Mouse (Mus musculus) cerebellum, adult 9-11 months (tissue): Measurements from ENCODE around the gene Sipa1.
A peak's percentile ranks its signal among the peaks of the same experiment; 100 is the strongest.

Experiments used
- DNase-seq: peaks from one replicate; pipeline ENCODE4 v3.0.0; 2022

Sipa1 gene

DNA sequence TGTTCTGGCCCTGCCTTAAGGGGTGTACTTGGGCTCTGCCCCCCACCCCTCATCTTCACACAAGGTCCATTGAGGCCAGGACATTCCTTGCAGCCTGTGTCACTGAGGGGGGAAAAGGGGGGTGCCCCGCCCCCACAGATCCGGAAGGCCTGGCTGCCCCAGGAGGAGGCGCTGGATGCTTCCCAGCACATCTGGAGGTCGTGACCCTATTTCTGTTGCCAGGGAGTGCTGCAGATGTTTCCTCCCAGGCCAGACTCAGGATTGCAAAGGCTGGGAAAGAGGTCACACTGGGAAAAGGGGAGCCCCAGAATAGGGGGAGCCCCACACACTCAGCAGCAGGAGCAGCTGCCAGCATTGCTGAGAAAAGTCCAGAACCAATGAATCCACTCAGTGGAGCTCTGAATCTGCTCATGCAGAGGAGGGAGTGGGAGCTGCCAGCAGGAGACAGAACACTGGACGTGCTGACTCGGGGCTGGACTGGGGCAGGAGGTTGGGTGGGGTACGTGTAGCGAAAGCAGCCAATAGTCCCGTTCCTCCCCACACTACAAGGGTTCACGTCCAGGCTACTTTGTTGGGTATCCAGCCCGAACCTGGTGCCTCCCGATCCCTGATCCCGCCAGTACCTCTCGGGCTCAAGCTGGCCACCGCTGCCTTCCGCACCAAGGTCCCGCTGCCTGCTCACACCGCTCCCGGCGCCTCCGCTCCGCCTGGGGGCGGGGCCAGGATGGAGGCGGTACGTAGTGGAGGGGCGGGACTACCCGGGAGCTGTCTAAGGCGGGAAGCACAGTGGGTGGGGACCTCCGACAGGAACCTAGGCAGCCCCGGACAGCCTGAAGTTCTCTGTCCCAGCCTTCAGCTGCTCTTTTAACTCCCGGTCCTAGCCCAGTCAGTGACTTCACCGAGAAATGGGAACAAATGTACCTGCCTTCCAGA is at the start of gene Sipa1:
Gene Sipa1 (minus strand): TSS at position 727 of the 933 bp plus-strand sequence.
- peak; percentile 64 for DNase-seq

DNA sequence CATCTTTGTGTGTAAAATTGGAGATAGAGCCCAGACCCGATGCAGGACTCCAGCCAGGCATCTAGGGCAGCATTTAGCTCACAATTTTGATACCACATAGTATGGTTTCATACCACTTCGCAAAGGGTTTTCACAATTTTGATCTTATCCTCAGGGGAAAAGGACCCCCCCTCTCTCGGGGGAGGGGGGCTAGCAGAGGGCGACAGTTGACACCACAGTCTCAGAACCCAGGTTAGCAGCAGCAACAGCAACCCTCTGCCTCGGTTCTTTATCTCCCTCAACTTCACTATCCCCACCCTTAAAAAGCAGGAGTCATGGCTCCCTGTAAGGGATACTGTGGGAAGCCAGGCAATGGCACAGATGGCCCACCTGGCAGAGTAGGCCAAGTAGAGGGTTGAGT is 49.7 kb upstream of the Sipa1 start:
- no peak for DNase-seq

DNA sequence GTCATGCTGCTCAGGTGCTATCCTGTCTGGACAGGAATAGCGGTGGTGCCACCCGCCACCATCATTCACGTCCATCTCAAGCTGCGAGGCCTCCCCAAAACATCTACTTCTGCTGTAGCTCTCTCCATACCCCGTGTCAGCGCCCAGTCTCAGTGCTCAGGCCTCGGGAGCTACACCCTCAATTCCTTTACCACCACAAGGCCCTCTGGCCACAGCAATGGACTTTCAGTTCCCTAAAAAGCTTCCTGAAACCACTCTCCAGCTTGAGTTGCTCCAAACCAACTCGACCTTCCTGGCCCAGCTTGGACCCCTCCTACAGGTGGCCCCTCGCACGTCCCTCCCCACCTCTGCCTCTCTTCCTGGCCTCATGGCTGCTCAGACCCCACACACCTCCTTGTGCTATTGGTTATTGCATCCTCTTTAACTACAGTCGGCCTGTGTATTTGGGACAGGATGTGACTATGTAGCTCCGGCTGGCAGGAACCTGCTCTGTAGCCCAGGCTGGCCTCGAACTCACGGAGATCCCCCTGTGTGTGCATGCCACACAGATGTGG is 48.5 kb upstream of the Sipa1 start:
- DNase-seq = no peak

DNA sequence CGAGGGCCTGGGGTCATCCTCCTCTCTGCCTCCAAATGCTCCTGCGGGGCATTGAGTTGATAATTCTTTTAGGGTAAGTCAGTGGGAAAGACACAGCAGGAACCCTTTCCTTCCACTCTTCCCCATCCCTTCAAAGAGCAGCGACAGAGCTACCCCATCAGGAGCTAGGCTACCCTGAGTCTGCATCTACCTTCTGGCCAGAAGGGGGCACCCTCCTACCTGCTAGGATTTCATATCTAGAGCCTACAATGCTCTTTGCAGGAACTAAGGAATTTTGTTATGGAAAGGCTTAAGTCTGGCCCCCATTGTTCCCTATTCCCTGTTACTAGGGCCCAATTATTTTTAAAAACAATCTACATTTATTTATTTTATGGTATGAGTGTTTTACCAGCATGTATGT is 47.7 kb upstream of the Sipa1 start:
- DNase-seq = peak; percentile 74

DNA sequence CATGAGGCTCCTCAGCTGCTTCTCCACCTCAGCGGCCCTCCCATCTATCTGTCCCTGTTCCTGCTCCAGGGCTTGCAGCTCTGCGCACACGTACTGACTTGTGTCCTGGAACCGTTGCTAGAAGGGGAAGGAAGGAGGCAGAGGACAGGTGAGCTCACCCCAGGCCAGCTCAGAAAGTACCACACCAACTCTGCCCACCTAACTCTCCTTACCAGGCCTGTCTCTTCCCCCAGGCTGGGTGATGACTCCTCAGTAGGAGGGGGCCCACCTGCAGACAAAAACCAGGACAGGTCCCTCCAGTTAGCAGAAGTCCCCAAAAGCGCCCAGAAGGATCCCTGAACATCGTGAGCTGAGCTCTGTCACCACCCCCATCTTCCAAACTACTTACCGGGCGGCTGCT is 47.1 kb upstream of the Sipa1 start:
- no peak for DNase-seq

DNA sequence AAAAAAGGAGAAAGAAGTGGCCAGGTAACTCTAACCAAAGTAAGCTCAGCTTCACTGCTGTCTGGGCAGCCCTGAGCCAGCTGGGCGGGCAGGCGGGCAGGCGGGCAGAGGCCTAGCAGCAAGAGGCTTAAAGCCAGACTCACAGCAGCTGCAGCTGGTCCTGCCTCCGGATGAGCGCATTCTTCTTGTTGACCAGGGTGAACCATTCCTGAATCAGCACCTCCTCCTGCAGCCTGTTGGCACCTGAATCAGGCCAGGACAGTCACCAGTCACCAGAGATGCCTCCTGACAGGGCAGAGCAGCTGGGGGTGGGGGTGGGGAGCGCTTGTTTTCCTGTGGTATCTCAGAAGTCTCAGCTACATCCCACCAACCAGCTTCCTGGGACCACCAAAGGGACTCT is 46.6 kb upstream of the Sipa1 start:
- DNase-seq = no peak

DNA sequence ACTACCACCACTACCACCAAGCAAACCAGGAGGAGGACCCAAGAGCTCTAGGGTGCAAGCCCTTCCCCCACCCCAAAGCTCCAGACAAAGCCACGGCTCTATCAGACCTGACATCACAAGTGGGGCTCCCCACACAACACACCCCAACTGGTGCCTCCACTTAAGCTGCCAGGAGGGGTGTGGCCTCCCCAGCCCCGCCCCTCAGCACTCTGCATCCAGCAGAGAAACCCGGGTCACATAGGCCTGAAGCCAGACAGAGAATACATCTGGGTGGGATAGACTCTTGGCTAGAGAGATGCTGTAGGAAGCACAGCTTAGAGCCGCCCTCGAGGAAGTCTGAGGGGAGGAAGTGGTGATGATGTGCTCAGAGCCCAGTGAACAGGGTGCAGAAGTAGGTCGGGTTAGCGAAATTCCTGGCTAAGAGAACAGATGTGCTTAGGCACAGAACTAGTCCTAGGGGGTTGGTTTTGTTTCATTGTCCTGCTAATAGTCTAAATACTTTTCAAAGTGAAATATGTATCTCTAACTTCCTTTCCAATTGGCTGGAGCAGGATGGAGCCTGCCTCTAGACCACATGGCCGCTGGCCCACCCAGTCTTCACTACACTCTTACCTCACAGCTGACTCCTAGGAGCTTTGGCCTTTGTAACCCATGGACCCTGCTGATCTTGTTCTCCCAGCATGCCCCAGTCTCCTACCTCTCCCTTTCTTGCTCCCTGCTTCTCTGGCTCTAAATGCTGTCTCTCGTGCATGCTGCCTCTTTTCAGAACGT is 41.5 kb upstream of the Sipa1 start:
- DNase-seq = no peak

DNA sequence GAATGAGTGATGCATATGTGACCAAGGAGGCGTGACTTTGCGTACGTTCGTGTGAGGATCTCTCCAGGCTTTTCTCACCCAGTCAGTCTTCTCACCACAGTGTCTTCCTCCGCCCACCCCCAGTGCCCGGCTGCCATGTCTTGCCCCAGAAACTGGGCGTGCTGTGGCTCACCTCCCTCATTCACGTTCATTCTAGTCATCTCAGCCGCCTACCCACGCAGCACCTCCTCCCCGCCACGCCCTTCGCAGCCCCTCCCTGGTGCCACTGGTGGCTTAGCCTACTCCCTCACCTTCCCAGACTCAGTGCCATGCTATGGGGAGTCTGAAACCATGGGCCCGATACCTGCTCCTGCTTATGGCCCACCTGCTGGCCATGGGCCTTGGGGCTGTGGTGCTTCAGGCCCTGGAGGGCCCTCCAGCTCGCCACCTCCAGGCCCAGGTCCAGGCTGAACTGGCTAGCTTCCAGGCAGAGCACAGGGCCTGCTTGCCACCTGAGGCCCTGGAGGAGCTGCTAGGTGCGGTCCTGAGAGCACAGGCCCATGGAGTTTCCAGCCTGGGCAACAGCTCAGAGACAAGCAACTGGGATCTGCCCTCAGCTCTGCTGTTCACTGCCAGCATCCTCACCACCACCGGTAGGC is 40.8 kb upstream of the Sipa1 start, which contains the start of gene Kcnk7:
Gene Kcnk7 (plus strand): TSS at position 205 of the 638 bp plus-strand sequence.
- no peak for DNase-seq

DNA sequence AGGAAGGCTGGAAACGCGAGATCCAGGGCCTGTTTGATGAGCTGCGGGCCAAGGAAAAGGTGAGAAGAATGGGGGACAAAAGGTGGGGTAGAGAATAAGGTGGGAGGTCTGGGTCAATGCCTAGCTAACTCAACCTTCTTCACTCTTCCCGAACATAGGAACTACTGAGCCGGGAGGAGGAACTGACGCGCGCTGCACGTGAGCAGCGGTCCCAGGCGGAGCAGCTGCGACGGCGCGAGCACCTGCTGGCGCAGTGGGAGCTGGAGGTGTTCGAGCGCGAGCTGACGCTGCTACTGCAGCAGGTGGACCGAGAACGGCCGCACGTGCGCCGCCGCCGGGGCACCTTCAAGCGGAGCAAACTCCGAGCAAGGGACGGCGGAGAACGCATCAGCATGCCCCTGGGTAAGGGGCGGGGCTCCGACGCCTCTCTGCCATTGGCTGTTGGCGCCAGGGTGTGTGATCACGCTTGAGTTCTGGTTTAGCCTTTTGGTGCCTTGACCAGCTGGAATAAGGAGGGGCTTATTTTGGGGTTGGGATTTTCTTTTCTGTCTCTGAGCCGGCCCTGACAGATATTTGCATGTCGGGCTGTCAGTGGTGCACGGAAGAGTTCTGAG is 32.4 kb upstream of the Sipa1 start:
- no peak for DNase-seq

DNA sequence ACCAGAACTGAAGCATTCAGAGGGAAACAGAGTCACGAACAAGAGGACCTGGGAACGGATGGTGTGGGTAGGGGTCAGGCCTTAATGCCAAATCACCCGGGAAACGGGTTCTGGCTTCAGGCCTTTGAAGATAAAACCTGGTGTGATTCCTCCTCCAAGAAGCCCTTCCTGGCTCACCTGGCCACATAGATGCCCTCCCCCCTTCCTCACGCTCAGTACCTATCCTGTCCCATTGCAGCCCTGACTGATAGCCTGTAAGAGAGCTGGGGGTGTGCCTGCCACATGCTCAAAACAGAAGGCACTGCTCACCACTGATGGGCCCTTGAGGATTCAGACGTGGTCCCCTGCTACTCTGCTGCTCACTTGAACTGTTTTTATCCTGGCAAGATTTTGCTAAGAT is 30.3 kb upstream of the Sipa1 start:
- DNase-seq = no peak

DNA sequence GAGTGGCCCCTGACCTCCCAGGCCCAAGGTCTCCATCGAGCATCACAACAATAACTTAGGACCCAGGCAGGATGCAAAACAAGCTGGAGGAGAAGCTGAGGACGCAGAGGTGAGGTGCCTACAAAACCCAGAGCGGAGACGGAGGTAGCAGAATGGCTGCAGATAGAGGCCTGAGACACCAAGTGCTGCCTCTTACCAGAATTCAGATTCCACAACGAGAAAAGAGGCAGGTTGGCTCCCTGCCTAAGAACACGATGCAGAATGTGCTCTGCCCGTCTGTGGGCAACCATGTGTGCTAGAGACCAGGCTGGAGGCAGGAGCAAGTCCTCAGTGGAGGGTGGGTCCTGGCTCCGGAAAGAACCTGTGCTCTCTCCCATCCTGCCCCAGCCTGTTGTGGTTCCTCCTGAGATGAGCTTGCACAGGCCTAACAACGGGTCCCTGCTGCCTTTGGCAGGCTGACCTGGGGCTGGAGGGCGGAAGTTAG is 29.4 kb upstream of the Sipa1 start:
- DNase-seq = no peak

DNA sequence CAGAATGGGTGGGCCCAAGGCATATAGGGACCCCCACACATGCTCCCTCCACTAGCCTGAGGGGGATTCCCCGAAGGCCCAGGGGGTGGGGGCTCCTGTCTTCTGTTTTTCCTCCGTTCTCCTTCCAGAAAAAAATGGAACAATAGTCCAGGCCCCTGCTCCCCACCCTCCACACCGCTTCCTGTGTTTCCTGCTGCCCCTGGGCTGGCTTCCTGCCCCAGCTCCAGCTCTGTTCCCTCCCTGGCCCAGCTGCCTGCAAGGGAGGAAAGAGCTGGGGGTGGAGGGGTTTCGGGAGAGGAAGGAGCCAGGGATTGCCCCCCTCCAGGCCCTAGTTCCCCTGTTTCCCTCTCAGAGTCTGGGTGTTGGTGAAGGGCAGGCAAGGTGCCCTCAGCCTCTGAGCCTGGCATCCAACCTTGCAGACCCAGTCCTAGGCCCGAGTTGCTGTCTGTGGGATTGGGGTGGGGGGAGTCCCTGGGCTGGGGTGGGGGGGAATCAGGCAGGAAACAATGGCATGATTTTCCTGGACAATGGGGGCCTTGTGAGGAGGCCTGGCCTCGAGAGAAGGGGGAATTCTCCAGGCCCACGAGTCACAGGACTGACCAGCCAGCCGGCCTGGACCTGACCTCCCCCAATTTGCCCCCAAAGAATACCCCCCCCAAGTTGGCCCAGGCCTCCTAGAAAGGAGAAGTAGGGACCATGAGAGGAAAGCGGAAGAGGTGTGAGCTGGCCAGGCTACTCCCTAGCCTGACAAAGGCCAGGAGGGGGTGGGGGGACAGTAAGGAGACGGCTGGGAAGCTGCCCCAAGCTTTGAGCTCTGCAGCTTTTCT is 28.8 kb upstream of the Sipa1 start:
- peak; percentile 48 for DNase-seq

DNA sequence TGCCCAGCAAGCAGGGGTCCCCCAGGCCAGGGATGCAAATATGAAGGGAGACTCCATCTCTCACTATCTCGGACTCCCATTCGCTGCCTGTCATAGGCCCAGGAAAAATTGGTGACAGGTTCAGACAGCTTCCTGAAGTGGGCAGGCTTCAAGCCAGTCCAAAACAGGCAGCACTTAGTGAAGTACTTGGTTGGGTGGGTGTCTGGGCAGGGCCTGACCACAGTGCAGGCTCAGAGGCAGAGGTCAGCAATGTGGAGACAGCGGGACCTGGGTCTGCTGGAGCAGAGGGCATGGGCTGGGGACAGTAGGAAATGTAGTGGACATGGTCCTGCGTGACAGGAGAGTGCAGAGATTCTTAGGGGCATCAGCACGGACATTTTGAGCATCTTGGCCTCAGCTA is 28.1 kb upstream of the Sipa1 start:
- DNase-seq = no peak

DNA sequence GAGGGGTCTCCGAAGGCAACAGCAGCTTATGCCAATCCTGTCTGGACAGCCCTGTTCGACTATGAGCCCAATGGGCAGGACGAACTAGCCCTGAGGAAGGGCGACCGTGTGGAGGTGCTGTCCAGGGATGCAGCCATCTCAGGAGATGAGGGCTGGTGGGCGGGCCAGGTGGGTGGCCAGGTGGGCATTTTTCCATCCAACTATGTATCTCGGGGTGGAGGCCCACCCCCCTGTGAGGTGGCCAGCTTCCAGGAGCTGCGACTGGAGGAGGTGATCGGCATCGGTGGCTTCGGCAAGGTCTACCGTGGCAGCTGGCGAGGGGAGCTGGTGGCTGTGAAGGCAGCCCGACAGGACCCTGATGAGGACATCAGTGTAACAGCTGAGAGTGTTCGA is 26.8 kb upstream of the Sipa1 start:
- peak; percentile 76 for DNase-seq

DNA sequence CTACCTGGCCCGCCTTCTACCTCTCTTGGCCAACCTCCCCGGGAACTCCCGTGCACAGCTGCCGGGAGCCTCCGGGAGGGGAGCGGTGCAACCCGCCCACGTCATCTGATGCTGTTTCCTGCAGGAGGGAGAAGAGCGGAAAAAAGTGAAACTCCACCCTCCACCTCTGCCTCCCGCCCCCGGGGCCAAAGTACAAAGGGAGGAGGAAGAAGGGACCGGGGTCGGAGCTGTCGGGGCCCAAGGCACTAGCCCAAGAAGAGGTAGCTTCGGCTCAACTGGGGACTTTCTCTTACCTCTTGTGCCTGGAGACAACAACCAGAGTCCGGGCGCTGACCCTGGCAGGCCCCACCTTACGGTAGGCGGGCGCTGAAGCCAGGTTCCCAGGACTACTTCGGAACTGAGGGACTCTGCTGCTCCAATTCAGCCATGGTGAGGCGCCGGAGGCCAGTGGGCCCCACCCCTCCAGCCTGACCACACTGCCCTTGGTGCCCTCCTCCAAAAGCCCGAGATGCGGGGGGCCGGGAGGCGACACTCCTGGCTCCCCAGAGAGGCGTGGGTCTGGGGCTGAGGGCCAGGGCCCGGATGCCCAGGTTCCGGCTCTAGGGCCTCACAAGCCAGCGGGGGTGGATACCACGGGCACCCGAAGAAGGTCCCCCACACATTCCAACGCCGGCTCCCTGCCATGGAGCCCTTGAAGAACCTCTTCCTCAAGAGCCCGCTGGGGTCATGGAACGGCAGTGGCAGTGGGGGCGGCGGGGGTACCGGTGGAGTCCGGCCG is 26.2 kb upstream of the Sipa1 start:
- peak; percentile 83 for DNase-seq

DNA sequence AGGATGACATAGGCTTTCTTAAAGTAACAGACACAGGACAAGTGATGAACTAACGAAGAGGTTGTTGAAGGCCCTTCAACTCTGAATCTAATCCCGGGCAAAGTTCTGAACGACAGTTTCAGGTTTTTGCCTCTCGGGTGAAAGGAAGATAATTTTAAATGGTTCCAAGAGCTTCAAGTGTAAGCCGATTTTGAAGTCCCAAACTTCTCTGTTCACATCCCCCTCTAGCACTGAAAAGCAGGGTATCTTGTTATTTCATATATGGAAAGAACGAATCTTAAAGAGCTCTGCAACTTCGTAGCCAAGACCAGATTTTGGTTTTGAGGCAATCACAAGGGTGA is 25.6 kb upstream of the Sipa1 start:
- DNase-seq = no peak

DNA sequence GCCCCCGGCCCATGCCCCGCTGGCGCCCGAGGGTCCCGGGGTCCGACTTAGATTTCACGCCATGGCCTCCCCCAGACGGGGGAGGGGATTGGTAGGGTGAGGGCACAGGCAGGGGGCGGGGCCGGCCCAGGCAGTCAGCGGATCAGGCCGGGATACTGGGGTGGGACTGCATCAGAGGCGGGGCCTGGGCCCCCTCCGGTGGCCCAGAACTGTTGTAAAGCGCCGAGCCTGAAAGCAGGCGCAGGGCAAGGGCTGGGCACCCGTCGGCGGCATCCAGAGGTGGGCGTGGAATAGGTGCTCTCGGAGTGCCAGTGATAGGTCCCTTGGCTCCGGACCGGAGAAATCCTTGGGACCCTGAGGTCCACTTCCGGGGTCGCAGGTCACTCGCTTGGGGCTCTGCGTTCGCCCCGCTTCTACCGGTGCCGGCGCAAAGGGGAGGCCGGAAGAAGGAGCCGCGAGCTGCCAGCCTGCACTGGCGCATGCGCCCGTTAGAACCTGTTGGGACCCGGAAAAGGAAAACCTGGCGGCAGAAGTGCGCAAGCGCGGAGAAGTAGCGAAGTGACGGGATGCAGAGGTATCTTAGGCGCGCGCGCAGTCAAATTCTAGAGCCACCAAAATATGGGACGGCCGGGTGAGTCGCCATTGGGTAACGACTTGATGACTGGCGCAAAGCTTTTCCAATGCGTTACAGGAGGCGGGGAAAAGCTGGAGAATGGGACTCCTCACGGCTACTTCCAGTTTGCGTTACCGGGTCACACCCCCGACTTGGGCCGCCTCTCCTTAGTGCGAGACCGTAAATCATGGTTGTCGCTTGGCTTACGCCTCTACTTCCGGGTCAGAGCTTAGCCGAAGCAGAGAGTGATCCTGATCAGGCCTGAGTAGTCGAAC is 24.9 kb upstream of the Sipa1 start, which contains the start of the genes Map3k11 and Pcnx3:
Gene Map3k11 (plus strand): TSS at position 543 of the 888 bp plus-strand sequence.
Gene Pcnx3 (minus strand): TSS at position 709 of the 888 bp plus-strand sequence.
- peak; percentile 99 for DNase-seq

DNA sequence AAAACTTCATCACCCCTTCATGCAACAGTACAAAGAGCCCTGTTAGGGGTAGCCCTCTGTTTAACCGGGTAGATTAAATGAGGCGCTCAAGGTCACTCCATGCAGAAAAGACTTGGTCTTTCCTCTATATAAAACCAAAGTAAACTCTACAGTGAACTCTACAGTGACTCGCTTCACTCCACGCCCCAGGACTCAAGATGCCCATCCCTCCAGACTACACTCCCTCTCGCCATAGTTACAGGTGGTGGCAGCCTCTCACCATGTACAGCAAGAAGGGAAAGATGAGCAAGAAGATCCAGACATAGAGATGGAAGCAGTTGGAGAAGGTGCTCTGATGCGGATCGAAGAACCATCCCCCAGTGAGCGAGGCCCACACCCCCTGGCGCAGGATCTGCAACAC is 24.2 kb upstream of the Sipa1 start:
- no peak for DNase-seq

DNA sequence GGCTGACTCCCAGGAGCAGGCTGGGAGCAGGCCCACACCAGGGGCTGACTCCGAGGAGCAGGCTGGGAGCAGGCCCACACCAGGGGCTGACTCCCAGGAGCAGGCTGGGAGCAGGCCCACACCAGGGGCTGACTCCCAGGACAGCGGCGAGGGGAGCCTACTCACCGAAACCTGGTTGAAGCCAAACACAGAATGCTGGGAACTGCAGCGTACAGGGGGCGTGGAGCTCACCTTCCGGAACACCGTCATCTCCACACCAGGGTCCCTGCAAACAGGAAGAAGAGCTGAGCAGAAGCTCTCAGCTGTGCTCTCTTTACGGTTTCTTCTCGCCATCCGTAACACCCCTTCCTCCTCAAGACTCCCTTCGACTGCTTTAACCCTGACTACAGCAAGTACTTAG is 23.4 kb upstream of the Sipa1 start:
- peak; percentile 32 for DNase-seq

DNA sequence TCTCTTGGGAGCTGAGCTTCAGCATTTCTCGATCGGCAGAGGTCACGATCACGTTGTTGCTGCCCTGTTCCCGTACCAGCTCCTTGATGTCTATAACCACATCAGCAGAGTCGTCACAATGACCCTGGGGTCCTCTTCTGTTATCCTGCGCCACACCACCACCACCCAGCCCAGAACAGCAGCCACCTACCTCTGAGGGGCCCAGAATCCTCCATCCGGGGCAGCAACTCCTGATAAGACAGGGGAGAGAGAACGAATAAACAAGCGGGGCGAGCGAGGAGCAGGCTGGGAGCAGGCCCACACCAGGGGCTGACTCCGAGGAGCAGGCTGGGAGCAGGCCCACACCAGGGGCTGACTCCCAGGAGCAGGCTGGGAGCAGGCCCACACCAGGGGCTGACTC is 22.9 kb upstream of the Sipa1 start:
- DNase-seq = no peak
